Mouse (Mus musculus) gastrocnemius, postnatal 25 days (tissue): ENCODE results near the gene Akap2. TPM values are rescaled to one million over a fixed set of nuclear protein-coding genes. Genes with fewer than 3 reads are reported as not detected.

Experiments
- DNase-seq: peaks from one replicate; pipeline ENCODE4 v3.0.0; 2022
- total RNA-seq, 2 experiments: library from RNA; stranded (reverse); gene quantifications; 1 replicate in 1 of 2; 2 replicates in 1 of 2; pipeline ENCODE4 v1.2.3; 2021

The Akap2 gene
- total RNA-seq, 2 experiments from 2014 or later: 34.3 to 35.9 TPM

- DNase-seq: no peak
Observed at GRCm38 (mm10) chr4:57797548-57798285, 80.3 kb downstream of the Akap2 start.

- DNase-seq: no peak
Observed at GRCm38 (mm10) chr4:57798286-57799018, 81.0 kb downstream of the Akap2 start.

- DNase-seq: no peak
Observed at GRCm38 (mm10) chr4:57799297-57799696, 81.8 kb downstream of the Akap2 start.

GRCm38 (mm10) chr4:57801239-57801638 is 83.8 kb downstream of the Akap2 start:
- DNase-seq: no peak

- no peak for DNase-seq
Observed at GRCm38 (mm10) chr4:57801986-57802385, 84.5 kb downstream of the Akap2 start.

GRCm38 (mm10) chr4:57802411-57802810 is 85.0 kb downstream of the Akap2 start:
- no peak for DNase-seq

- DNase-seq: no peak
Observed at GRCm38 (mm10) chr4:57804902-57805301, 87.4 kb downstream of the Akap2 start.

GRCm38 (mm10) chr4:57809449-57809848 is 92.0 kb downstream of the Akap2 start:
- no peak for DNase-seq

GRCm38 (mm10) chr4:57812075-57812474 is 94.6 kb downstream of the Akap2 start:
- no peak for DNase-seq

- DNase-seq: peak; percentile 27
Observed at GRCm38 (mm10) chr4:57812916-57813575, 95.6 kb downstream of the Akap2 start.

- DNase-seq: no peak
Observed at GRCm38 (mm10) chr4:57813576-57813945, 96.1 kb downstream of the Akap2 start.

GRCm38 (mm10) chr4:57815355-57815754 is 97.9 kb downstream of the Akap2 start:
- DNase-seq: no peak

GRCm38 (mm10) chr4:57816146-57816545 is 98.7 kb downstream of the Akap2 start:
- no peak for DNase-seq

GRCm38 (mm10) chr4:57820839-57821374 is 103.5 kb downstream of the Akap2 start:
- DNase-seq: no peak

- DNase-seq: no peak
Observed at GRCm38 (mm10) chr4:57821556-57822356, 104.3 kb downstream of the Akap2 start.

GRCm38 (mm10) chr4:57822641-57823040 is 105.2 kb downstream of the Akap2 start:
- DNase-seq: no peak

- DNase-seq: no peak
Observed at GRCm38 (mm10) chr4:57824626-57825240, 107.3 kb downstream of the Akap2 start.

GRCm38 (mm10) chr4:57826272-57826671 is 108.8 kb downstream of the Akap2 start:
- no peak for DNase-seq

GRCm38 (mm10) chr4:57829131-57829530 is 111.7 kb downstream of the Akap2 start:
- no peak for DNase-seq

- DNase-seq: no peak
Observed at GRCm38 (mm10) chr4:57829740-57830139, 112.3 kb downstream of the Akap2 start.

- no peak for DNase-seq
Observed at GRCm38 (mm10) chr4:57832318-57832717, 114.9 kb downstream of the Akap2 start.

- DNase-seq: no peak
Observed at GRCm38 (mm10) chr4:57833060-57833459, 115.6 kb downstream of the Akap2 start.
